Mouse (Mus musculus) bone marrow, adult 2 months (tissue): ENCODE data around the gene Rdh5. TPM values are rescaled to one million over a fixed set of nuclear protein-coding genes. Genes with fewer than 3 reads are reported as not detected.

Experiments
- H3K27ac ChIP-seq: fragments of 200-500 bp; 2 replicates; pipeline ENCODE4 v1.5.1; 2012; ENCODE audit warnings: low read depth, mild to moderate bottlenecking, control low read depth, inconsistent platforms, low read length; ENCODE audit not compliant: control insufficient read depth, poor library complexity, insufficient read depth
- H3K4me1 ChIP-seq: fragments of 200-500 bp; 2 replicates; pipeline ENCODE4 v1.6.1; 2011; ENCODE audit warnings: low read length; ENCODE audit not compliant: control insufficient read depth, insufficient read depth
- H3K4me3 ChIP-seq: fragments of 200-500 bp; replicated peaks from 2 replicates; pipeline ENCODE3; 2011; ENCODE audit warnings: mild to moderate bottlenecking, low read depth, low read length, control low read depth; ENCODE audit not compliant: control insufficient read depth
- CTCF ChIP-seq: fragments of 200-500 bp; IDR thresholded peaks from 2 replicates; pipeline ENCODE4 v1.5.1; 2011; ENCODE audit warnings: low read length, control low read depth; ENCODE audit not compliant: control insufficient read depth, insufficient read depth
- POLR2A ChIP-seq: fragments of 200-500 bp; IDR thresholded peaks from 2 replicates; pipeline ENCODE4 v1.6.1; 2011; ENCODE audit warnings: low read depth, mild to moderate bottlenecking, control low read depth, low read length, borderline replicate concordance; ENCODE audit not compliant: control insufficient read depth
- WGBS: fragments of 180-500 bp; shearing (Covaris S2); methylation state at CpG from one replicate; pipeline ENCODE4 v1.1.7; 2018; 5-methylcytosine and 5-hydroxymethylcytosine counted together
- polyA plus RNA-seq: library from polyadenylated mRNA; stranded (reverse); fragments of >200 nt; gene quantifications from 2 replicates; pipeline ENCODE4 v1.2.4, GENCODE M21; 2011; ENCODE audit warnings: low replicate concordance; ENCODE audit not compliant: missing spikeins, insufficient read depth, insufficient read length

The Rdh5 gene
- polyA plus RNA-seq, 1 experiment, result 6.2 TPM

GRCm38 (mm10) chr10:128921883-128922821, 536 bp downstream of the Rdh5 start:
- TF ChIP-seq POLR2A, result no peak
- TF ChIP-seq CTCF, result no peak
- Histone ChIP-seq H3K4me3 (no peak overlapping the region), H3K4me1 (peaks cover 1% of the 10 kb centered on the region; the same call in 1 of the 2 replicates), H3K27ac (no peak overlapping the region)
- 70% methylated on average over 16 of the region's 16 CpGs for WGBS

- no peak overlapping the region for H3K4me3 ChIP-seq
- H3K4me1 ChIP-seq, result peaks cover 1% of the 10 kb centered on the region; the same call in 1 of the 2 replicates
- TF ChIP-seq POLR2A (no peak), CTCF (no peak)
- WGBS, result 83% methylated on average over 1 of the region's 1 CpGs
- H3K27ac ChIP-seq, result no peak overlapping the region
Measured at GRCm38 (mm10) chr10:128921251-128921650, 1.4 kb downstream of the Rdh5 start.

- H3K4me3 ChIP-seq, result no peak overlapping the region
- peaks cover 1% of the 10 kb centered on the region; the same call in 1 of the 2 replicates for H3K4me1 ChIP-seq
- 69% methylated on average over 3 of the region's 3 CpGs for whole genome bisulfite sequencing
- H3K27ac ChIP-seq, result no peak overlapping the region
- TF ChIP-seq CTCF (no peak), POLR2A (no peak)
Measured at GRCm38 (mm10) chr10:128920736-128921161, 1.9 kb downstream of the Rdh5 start.

GRCm38 (mm10) chr10:128919966-128920365, 2.7 kb downstream of the Rdh5 start:
- TF ChIP-seq POLR2A (no peak), CTCF (no peak)
- Histone ChIP-seq H3K27ac (no peak overlapping the region), H3K4me3 (no peak overlapping the region), H3K4me1 (peaks cover 1% of the 10 kb centered on the region; the same call in 1 of the 2 replicates)
- WGBS, result 86% methylated on average over 7 of the region's 7 CpGs

- Histone ChIP-seq H3K4me1 (peaks cover 1% of the 10 kb centered on the region; the same call in 1 of the 2 replicates), H3K27ac (no peak overlapping the region), H3K4me3 (no peak overlapping the region)
- TF ChIP-seq CTCF (no peak), POLR2A (no peak)
- WGBS, result 81% methylated on average over 6 of the region's 6 CpGs
Measured at GRCm38 (mm10) chr10:128919203-128919631, 3.5 kb downstream of the Rdh5 start.

GRCm38 (mm10) chr10:128918246-128918645, 4.4 kb downstream of the Rdh5 start:
- Histone ChIP-seq H3K4me1 (no peaks in the 10 kb centered on the region; the same call in 1 of the 2 replicates), H3K4me3 (no peak overlapping the region), H3K27ac (no peak overlapping the region)
- TF ChIP-seq CTCF (no peak), POLR2A (no peak)
- 80% methylated on average over 7 of the region's 7 CpGs for WGBS

GRCm38 (mm10) chr10:128917400-128917799, 5.3 kb downstream of the Rdh5 start:
- WGBS, result 83% methylated on average over 6 of the region's 6 CpGs
- Histone ChIP-seq H3K4me3 (no peak overlapping the region), H3K27ac (no peak overlapping the region), H3K4me1 (no peaks in the 10 kb centered on the region; the same call in 1 of the 2 replicates)
- no peak for TF ChIP-seq POLR2A

- WGBS, result 87% methylated on average over 3 of the region's 3 CpGs
- TF ChIP-seq POLR2A (no peak), CTCF (no peak)
- H3K4me1 ChIP-seq, result no peaks in the 10 kb centered on the region
- H3K27ac ChIP-seq, result no peak overlapping the region
- no peak overlapping the region for H3K4me3 ChIP-seq
Measured at GRCm38 (mm10) chr10:128916665-128917064, 6.0 kb downstream of the Rdh5 start.
